Mouse (Mus musculus) neural tube, embryonic 13.5 days (tissue): ENCODE measurements at regions not wholly inside any gene's neighbourhood (a gene's known extent, or its start where the extent isn't known, plus 50 kb on each side); places are given as distances from the start of the nearest gene placed in this dataset.
"Not testable (repeated sequence)": the region's sequence is repeated elsewhere in the genome, so short reads cannot be mapped to it uniquely, and the experiment has no call there.

ENCODE experiments used
- ATAC-seq: fragments of 200-750 bp; cut with Nextera tagmentation; 2 replicates; pipeline ENCODE4 v1.8.0; 2017; ENCODE audit warnings: low read depth, mild to moderate bottlenecking, moderate TSS enrichment, moderate library complexity
- H3K27ac ChIP-seq: fragments of 300-500 bp; sonication (generic); replicated peaks from 2 replicates; pipeline ENCODE4 v1.5.1; 2015; ENCODE audit warnings: moderate library complexity, mild to moderate bottlenecking, inconsistent platforms
- H3K27me3 ChIP-seq: fragments of 300-500 bp; sonication (generic); 2 replicates; pipeline ENCODE4 v1.6.1; 2015; ENCODE audit warnings: mild to moderate bottlenecking, inconsistent platforms
- H3K36me3 ChIP-seq: fragments of 300-500 bp; sonication (generic); 2 replicates; pipeline ENCODE4 v1.6.1; 2015; ENCODE audit warnings: mild to moderate bottlenecking, inconsistent platforms
- H3K4me1 ChIP-seq: fragments of 300-500 bp; sonication (generic); replicated peaks from 2 replicates; pipeline ENCODE4 v1.6.1; 2015; ENCODE audit warnings: inconsistent platforms
- H3K4me2 ChIP-seq: fragments of 300-500 bp; sonication (generic); 2 replicates; pipeline ENCODE4 v1.6.1; 2015; ENCODE audit warnings: inconsistent platforms, mild to moderate bottlenecking, moderate library complexity
- H3K4me3 ChIP-seq: fragments of 300-500 bp; sonication (generic); 2 replicates; pipeline ENCODE4 v1.5.1; 2015; ENCODE audit warnings: mild to moderate bottlenecking, inconsistent platforms
- H3K9ac ChIP-seq: fragments of 300-500 bp; sonication (generic); 2 replicates; pipeline ENCODE4 v1.6.1; 2015; ENCODE audit warnings: moderate library complexity, mild to moderate bottlenecking, inconsistent platforms
- H3K9me3 ChIP-seq: fragments of 300-500 bp; sonication (generic); 2 replicates; pipeline ENCODE4 v1.6.1; 2016; ENCODE audit warnings: inconsistent platforms
- WGBS: fragments of 180-500 bp; shearing (Covaris S2); methylation state at CpG from one replicate; pipeline ENCODE4 v1.1.7; 2015; 5-methylcytosine and 5-hydroxymethylcytosine counted together

- Histone ChIP-seq H3K9me3 (no peaks in the 10 kb centered on the region), H3K4me2 (no peak overlapping the region), H3K4me1 (peaks cover 6% of the 10 kb centered on the region), H3K27me3 (0 out of 2 replicates have a peak, but pooled peaks cover 6% of the 10 kb centered on the region), H3K4me3 (no peak overlapping the region), H3K36me3 (no peaks in the 10 kb centered on the region), H3K9ac (no peak overlapping the region), H3K27ac (no peak overlapping the region)
- WGBS, result 84% methylated on average over 3 of the region's 3 CpGs
- ATAC-seq, result no peak
These were observed 203.7 kb upstream of the Nectin1 start for GRCm38 (mm10) chr9:43540131-43540530.

DNA sequence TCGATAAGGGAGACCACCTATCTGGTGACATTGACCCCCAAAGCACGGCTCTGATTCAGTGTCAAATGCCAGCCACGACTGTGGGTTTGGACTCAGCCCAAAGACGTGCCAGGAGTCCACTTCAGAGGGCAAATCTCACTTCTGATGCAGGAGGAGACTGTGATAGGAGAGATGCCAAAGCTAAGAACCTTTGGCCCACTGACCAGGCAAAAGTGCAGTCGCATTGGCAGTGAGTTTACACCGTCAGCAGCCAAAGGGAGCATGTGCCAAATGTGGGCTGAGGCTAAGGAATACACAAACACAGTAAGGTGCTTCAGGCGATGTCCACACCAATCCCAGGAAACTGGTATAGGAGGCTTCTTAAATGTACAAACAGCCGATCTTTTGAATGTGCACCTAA is 202.6 kb upstream of the Nectin1 start:
- Histone ChIP-seq H3K4me3 (no peak overlapping the region), H3K4me2 (no peak overlapping the region), H3K9me3 (no peaks in the 10 kb centered on the region), H3K27ac (no peak overlapping the region), H3K27me3 (0 out of 2 replicates have a peak, but pooled peaks cover under 1% of the 10 kb centered on the region), H3K9ac (no peak overlapping the region), H3K4me1 (peaks cover 11% of the 10 kb centered on the region), H3K36me3 (no peaks in the 10 kb centered on the region)
- 92% methylated on average over 8 of the region's 8 CpGs for WGBS
- ATAC-seq, result no peak

- Histone ChIP-seq H3K27me3 (no peaks in the 10 kb centered on the region), H3K4me3 (no peak overlapping the region), H3K9ac (no peak overlapping the region), H3K4me1 (peaks cover 11% of the 10 kb centered on the region), H3K36me3 (no peaks in the 10 kb centered on the region), H3K27ac (no peak overlapping the region), H3K9me3 (no peaks in the 10 kb centered on the region), H3K4me2 (no peak overlapping the region)
- no peak for ATAC-seq
- 91% methylated on average over 9 of the region's 9 CpGs for WGBS
These were observed 201.6 kb upstream of the Nectin1 start for GRCm38 (mm10) chr9:43542077-43542654.

DNA sequence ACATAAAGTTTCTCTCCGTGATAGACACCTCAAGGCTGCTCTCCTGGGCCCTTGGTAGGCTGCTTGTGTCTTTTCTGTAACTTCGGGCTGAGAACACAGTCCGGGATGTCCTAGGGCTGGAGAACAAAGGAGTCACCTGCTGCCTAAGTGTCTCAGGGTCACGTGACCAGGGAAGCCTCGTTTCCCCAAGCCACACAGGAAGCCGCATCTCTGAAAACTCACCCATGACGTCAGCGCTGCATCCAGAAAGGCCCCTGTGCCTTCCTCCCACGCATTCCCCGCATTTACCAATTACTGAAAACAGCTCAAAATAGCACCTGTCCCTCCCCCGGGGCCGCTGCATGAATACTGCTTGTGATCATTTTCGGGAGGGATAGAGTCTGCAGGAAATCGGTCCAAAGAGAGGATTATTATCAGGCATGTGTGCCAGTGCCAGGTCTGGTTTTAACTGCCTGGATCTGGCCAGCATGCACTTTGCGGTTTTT is 198.7 kb upstream of the Nectin1 start:
- H3K36me3 ChIP-seq, result no peaks in the 10 kb centered on the region
- H3K27me3 ChIP-seq, result no peaks in the 10 kb centered on the region
- H3K27ac ChIP-seq, result no peak overlapping the region
- no peak overlapping the region for H3K4me3 ChIP-seq
- H3K9ac ChIP-seq, result 0 out of 2 replicates have a peak overlapping the region, but pooled peaks have one; percentile 26
- peak overlapping the region; percentile 30 for H3K4me2 ChIP-seq
- peaks cover 33% of the 10 kb centered on the region for H3K4me1 ChIP-seq
- H3K9me3 ChIP-seq, result no peaks in the 10 kb centered on the region
- 38% methylated on average over 15 of the region's 15 CpGs for WGBS
- peak; percentile 47; the same call in 1 of the 2 replicates for ATAC-seq

DNA sequence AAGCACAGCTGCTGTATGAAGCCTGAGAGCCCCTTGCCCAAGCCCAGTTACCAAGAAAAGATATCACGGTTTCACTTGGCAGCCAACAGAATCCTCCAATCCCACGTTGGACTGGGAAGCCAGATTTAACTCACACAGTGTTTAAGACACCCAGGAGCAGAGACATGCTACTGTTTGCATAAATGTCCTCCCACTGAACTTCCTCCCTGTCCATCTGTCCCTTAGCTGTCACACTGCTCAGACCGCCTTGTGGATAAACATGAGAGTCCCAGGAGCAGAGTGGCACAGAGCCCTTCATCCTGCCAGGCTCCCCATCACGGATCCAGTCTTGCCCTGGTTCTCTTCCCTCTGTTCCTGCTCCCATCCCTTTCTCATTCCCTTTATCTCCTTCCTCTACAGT is 194.9 kb upstream of the Nectin1 start:
- WGBS, result 52% methylated on average over 4 of the region's 4 CpGs
- ATAC-seq, result no peak

GRCm38 (mm10) chr9:43549293-43549692 is 194.5 kb upstream of the Nectin1 start:
- Histone ChIP-seq H3K9ac (no peak overlapping the region), H3K36me3 (no peaks in the 10 kb centered on the region), H3K9me3 (no peaks in the 10 kb centered on the region), H3K27ac (peak overlapping the region; percentile 74), H3K4me2 (no peak overlapping the region), H3K4me3 (no peak overlapping the region), H3K4me1 (peaks cover 33% of the 10 kb centered on the region), H3K27me3 (no peaks in the 10 kb centered on the region)
- WGBS, result 26% methylated on average over 7 of the region's 7 CpGs
- peak; percentile 37; the same call in 1 of the 2 replicates for ATAC-seq

More for the DNA sequence above, 194.9 kb upstream of the Nectin1 start:
- Histone ChIP-seq H3K27ac (peak overlapping the region; percentile 74), H3K4me1 (peaks cover 33% of the 10 kb centered on the region), H3K9me3 (no peaks in the 10 kb centered on the region), H3K9ac (no peak overlapping the region), H3K27me3 (no peaks in the 10 kb centered on the region), H3K4me3 (no peak overlapping the region), H3K4me2 (no peak overlapping the region), H3K36me3 (no peaks in the 10 kb centered on the region)

DNA sequence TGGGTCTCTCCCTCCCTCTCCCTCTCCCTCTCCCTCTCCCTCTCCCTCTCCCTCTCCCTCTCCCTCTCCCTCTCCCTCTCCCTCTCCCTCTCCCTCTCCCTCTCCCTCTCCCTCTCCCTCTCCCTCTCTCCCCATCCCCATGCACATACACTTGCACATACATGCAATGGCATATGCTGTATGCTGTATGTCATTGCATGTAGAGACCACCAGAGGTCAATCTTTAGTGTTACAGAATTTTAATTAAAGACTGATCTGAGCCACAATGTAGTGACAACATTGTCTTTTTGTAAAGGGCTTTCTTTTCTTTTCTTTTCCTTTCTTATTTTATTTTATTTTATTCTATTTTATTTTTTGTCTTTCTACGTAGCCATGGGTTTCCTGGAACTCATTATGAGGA is 191.0 kb upstream of the Nectin1 start:
- not testable (repeated sequence) for H3K4me2 ChIP-seq, H3K9me3 ChIP-seq, H3K9ac ChIP-seq, H3K4me3 ChIP-seq, H3K27ac ChIP-seq, H3K36me3 ChIP-seq, ATAC-seq, H3K27me3 ChIP-seq
- H3K4me1 ChIP-seq, result peaks cover 22% of the 10 kb centered on the region
- WGBS, result 97% methylated on average over 1 of the region's 1 CpGs

DNA sequence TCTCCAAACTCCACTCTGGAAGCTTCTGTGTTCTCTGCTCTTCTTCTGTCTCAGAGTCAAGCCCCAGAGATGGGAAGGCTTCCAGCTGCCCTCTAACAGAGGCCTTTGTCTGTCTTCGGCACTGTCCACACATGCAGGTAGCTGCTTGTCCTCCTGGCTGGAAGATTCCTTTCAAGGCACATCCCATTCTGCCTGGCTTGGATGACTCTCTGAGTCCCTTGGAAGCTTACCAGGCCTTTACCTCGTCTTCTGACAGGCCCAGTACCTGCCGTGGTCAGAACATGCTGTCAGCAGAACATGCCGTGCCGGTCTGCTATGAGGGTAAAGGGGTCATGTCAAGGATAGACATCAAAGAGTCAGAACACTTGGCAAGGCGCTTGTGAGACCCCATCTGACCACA is 181.8 kb upstream of the Nectin1 start:
- H3K27ac ChIP-seq, result no peak overlapping the region
- no peak overlapping the region for H3K4me2 ChIP-seq
- no peaks in the 10 kb centered on the region for H3K9me3 ChIP-seq
- no peaks in the 10 kb centered on the region for H3K27me3 ChIP-seq
- no peak for ATAC-seq
- no peak overlapping the region for H3K4me3 ChIP-seq
- 88% methylated on average over 6 of the region's 6 CpGs for WGBS
- no peaks in the 10 kb centered on the region; the same call in 1 of the 2 replicates for H3K4me1 ChIP-seq
- H3K36me3 ChIP-seq, result no peaks in the 10 kb centered on the region
- no peak overlapping the region for H3K9ac ChIP-seq

DNA sequence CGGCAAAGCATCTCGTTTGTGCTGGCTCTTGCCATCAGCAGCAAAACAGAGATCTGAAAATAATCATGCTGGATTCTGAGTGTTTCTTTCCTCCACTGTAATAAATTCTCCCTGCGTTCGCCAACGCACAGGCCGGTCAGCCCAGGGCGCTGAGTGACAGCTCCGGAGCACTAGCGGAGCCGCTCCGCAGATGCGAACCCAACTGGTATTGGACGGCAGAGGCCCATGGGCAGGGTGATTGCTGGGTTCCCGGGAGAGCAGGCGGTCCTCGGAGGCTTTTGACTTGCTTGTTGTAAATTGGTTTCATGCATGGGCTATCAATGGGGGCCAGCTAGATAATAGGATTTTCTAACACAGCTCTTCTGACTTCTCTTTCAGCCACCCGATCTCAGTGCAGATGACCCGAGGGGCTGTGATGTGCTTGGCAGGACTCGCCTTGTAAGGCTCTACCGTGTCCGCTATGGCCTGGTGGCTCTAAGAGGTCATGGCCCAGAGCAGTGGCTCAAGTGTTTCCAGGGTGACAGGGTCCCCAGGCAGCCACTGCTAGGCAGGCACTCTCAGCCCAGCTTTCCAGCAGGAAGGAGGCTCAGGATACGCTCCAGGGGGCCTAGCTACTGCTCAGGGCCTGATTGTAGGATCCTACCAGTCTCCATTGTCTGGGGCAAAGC is 179.4 kb upstream of the Nectin1 start:
- H3K27me3 ChIP-seq, result no peaks in the 10 kb centered on the region
- no peak for ATAC-seq
- no peak overlapping the region for H3K9ac ChIP-seq
- no peak overlapping the region for H3K27ac ChIP-seq
- H3K4me3 ChIP-seq, result no peak overlapping the region
- H3K4me2 ChIP-seq, result no peak overlapping the region
- WGBS, result 67% methylated on average over 22 of the region's 22 CpGs
- H3K36me3 ChIP-seq, result no peaks in the 10 kb centered on the region
- H3K9me3 ChIP-seq, result no peaks in the 10 kb centered on the region
- no peaks in the 10 kb centered on the region; the same call in 1 of the 2 replicates for H3K4me1 ChIP-seq

DNA sequence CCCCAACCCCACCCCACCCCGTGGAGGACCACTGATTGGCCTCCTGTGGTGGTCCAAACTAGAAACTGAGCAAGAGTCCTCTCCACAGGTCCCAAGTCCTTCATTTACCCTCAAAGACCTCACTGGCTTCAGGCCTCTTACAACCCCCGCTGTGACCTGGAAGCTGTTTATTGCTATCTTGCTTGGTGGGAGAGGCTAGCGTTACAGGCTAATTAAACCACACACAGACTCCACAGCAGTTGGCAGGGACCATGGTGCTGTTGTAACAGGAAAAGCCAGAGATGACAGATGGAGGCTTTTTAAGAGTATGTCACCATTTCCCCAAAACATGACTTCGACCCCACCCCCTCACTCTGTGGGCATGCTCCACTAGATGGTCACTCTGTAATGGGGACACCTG is 174.9 kb upstream of the Nectin1 start:
- H3K9ac ChIP-seq, result no peak overlapping the region
- no peak for ATAC-seq
- no peak overlapping the region for H3K27ac ChIP-seq
- no peaks in the 10 kb centered on the region for H3K36me3 ChIP-seq
- H3K4me2 ChIP-seq, result no peak overlapping the region
- 37% methylated on average over 4 of the region's 4 CpGs for WGBS
- H3K4me1 ChIP-seq, result no peaks in the 10 kb centered on the region; the same call in 1 of the 2 replicates
- no peaks in the 10 kb centered on the region for H3K9me3 ChIP-seq
- no peaks in the 10 kb centered on the region for H3K27me3 ChIP-seq
- H3K4me3 ChIP-seq, result no peak overlapping the region

DNA sequence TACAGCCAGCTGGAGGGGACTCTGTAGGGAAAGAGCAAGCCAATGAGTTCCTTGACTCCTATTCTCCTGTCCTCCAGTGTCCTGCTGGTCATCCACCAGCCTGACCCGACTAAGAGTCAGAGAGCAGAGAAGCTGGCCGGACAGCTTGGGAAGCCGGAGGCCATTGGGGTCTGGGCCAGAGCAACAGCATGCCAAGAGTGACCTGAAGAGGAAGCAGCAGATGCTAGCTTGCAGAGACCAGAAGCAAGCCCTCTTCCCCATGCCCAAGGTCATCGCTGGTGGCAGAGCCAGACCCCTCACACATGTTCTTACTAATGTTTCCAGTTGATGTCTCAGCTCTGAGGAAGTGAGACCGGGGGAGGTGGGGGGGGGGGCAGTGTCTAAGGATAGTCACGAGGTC is 172.7 kb upstream of the Nectin1 start:
- H3K4me2 ChIP-seq, result no peak overlapping the region
- H3K9ac ChIP-seq, result no peak overlapping the region
- WGBS, result 90% methylated on average over 6 of the region's 6 CpGs
- H3K4me3 ChIP-seq, result no peak overlapping the region
- H3K36me3 ChIP-seq, result no peaks in the 10 kb centered on the region
- no peak overlapping the region for H3K27ac ChIP-seq
- H3K9me3 ChIP-seq, result no peaks in the 10 kb centered on the region
- no peaks in the 10 kb centered on the region for H3K4me1 ChIP-seq
- H3K27me3 ChIP-seq, result no peaks in the 10 kb centered on the region
- ATAC-seq, result no peak

DNA sequence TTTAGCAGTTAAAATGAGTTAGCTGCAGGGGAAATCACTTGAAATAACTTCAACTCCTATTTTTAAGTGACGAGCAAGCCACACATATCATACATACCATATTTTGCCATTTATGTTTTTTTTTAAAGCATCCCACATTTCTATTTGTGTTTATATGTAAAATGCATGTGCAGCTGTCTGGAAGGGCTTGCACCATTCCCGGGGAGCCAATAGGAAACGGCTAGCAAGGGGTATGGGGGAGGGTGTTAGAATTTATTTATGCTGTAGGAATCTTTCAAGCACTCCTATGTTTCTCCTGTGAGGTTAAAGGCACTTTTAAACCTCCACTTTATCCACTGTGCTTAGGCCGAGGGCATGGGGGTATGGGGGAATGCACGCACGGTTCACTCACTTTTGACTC is 168.1 kb upstream of the Nectin1 start:
- no peak overlapping the region for H3K9ac ChIP-seq
- H3K27me3 ChIP-seq, result no peaks in the 10 kb centered on the region
- H3K4me1 ChIP-seq, result peaks cover 1% of the 10 kb centered on the region; the same call in 1 of the 2 replicates
- no peak for ATAC-seq
- H3K9me3 ChIP-seq, result no peaks in the 10 kb centered on the region
- H3K36me3 ChIP-seq, result no peaks in the 10 kb centered on the region
- no peak overlapping the region for H3K4me2 ChIP-seq
- WGBS, result 86% methylated on average over 6 of the region's 6 CpGs
- no peak overlapping the region for H3K27ac ChIP-seq
- no peak overlapping the region for H3K4me3 ChIP-seq
